Mouse (Mus musculus) urinary bladder, adult 2 months (tissue): ENCODE data around the gene Rusc2. TPM values are rescaled to one million over a fixed set of nuclear protein-coding genes. Genes with fewer than 3 reads are reported as not detected.
A peak's percentile ranks its signal among the peaks of the same experiment; 100 is the strongest.

Experiments
- DNase-seq: peaks from one replicate; pipeline ENCODE4 v3.0.0; 2022; ENCODE audit warnings: low spot score
- polyA plus RNA-seq: library from polyadenylated mRNA; depleted of rRNA; stranded (reverse); fragments of >200 nt; gene quantifications from 2 replicates; pipeline ENCODE4 v1.2.3, GENCODE M21; 2012; rRNA removed

The Rusc2 gene
- polyA plus RNA-seq, result 22.3 and 43.1 TPM in 2 replicates

DNA sequence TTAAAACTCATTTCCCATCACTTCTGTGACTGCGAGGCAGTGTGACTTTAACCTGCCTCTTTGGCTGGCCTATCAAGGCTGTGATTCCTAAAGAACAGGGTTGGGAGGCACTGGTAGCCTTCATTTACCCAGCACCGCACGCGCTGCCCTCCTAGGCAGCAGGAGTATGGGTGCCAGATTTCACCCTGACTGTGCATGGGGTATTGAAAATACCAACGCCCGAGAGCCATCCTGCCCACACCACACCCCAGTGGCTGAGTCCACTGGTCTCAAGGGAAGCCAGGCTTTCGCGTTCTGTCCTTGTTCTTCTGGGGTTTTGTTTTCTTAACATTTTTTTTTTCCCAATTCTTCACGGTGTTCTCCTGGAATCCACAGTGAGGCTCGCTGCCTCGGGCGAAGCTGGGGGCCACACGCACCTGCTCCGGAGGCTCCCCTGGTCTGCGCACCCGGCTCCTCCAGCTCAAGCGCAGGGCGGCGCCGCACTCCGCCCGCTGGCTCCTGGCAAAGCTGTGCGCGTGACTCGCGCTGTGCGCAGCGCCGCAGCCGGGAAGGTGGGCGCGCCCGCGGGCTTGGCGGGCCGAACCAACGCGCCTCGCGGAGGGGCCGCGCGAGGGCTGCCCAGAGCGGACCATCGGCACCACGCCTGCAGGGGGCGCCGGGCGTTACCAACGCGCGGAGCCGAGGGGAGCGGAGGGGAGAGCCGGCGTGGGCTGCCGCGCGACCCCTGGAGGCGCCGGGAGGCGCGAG lies at the start of gene Rusc2:
TSS of gene Rusc2 (plus strand) at position 572 of the 747 bp plus-strand sequence.
- peak; percentile 87 for DNase-seq

DNA sequence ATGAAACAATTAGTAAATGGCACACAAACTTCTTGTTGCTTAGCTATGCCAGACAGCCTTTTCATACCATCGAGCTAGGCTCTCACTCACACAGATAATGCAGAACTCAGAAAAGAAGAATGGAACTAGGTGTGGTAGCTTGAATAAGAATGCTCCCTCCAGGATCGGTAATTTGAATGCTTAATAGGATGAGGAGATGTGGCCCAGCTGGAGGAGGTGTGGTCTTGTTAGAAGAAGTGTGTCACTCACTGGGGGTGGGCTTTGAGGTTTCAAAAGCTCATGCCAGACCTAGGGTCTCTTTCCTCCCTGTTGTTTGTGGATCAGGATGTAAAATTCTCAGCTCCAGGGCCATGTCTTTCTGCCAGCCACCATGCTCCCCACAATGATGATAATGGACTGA lies 47.0 kb upstream of the Rusc2 start:
- DNase-seq, result no peak

DNA sequence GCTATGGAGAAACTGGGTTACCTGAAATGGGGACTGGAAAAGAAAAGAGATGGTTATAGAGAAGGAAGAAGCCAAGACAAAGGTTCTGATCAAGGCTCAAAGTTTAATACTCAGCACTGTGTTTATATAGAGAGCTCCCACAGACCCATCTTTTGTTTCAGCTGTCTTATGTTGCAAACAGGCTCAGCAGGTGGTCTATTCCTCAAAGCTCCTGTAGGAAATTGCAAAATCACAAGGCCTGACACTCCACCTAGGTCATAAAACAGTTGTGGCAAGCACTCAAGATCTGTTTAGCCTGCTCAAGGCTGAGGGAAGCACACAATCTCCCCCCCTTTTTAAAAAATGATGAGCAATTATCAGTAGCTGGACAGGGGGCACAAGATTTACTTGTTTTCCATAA lies 45.6 kb upstream of the Rusc2 start:
- no peak for DNase-seq

DNA sequence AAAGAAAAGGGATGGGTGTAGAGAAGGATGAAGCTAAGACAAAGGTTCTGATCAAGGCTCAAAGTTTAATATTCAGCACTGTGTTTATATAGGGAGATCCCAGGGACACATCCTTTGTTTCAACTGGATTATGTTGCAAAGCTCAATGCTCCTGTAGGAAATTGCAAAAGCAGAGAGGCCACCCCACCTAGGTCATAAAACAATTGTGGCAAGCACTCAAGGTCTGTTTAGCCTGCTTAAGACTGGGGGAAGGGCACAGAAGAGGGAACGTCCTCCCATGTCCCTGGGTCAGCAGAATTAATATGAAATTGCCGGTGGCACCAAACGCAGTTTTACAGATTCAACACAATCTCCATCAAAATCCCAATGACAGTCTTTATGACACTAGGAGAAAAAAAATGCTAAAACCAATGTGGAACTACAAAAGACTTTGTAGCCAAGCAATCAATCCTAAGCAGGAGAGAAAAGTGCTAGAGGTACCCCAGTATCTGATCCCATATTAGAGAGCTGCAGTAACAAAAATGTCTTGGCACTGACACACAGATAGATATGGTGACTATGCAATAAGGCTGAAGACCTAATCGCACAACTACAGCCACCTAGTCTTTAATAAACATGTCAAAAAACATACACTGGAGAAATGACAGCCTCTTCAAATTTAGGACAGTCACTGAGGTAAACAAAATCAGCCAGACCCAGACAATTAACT lies 41.5 kb upstream of the Rusc2 start:
- no peak for DNase-seq

DNA sequence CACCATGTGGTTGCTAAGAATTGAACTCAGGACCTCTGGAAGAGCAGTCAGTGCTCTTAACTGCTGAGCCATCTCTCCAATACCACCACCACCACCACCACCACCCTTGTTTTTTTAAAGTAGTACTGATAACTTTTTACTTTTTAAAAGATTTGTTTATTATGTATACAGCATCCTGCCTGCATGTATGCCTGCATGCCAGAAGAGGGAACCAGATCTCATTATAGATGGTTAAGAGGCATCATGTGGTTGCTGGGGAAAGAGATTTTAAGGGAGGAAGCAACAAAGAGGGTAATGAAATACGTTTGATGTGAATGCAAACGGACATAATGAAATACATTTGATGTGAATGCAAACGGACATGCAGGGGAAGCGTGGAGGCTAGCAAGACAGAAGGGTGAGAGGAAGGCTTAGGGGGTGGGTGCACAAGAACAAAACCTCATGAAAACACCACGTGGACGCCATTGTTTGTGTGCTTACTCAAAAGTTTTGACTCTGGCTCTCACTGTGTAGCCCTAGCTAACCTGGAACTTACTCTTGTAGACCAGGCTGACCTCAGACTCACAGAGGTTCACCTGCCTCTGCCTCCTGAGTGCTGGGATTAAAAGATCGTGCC lies 40.4 kb upstream of the Rusc2 start:
- DNase-seq, result no peak

DNA sequence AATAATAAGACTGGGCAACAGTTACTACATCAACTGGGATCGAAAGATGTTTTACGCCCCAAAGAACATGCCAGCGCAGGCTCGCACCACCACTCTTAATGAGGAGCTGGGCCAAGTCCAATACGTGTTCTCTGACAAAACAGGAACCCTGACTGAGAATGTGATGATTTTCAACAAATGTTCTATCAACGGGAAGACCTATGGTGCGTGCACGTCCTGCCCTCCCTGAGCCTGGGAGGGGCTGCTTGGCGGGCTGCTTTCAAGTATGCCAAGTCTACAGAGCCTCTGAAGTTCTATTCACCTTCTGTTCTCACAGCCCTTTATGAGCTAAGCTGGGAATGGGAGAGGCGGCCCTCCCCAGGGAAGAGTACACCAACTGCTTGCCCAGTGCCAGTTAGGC lies 39.3 kb upstream of the Rusc2 start:
- DNase-seq, result no peak

DNA sequence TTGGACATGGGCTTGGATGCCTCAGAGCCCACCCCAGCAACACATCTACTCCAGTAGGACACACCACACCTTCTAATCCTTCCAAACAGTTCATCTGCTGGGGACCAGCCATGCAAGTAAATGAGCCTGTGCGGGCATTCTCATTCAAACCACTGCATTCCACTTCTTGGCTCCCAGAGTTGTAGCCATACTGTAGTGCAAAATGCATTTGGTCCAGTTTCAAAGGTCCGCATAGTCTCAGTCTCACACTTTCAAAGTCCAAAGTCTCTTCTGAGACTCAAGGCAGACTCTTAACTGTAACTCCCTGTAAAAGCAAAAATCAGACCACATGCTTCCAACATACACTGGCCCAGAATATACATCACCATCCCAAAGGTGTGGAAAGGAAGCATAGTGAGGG lies 36.8 kb upstream of the Rusc2 start:
- DNase-seq, result no peak

DNA sequence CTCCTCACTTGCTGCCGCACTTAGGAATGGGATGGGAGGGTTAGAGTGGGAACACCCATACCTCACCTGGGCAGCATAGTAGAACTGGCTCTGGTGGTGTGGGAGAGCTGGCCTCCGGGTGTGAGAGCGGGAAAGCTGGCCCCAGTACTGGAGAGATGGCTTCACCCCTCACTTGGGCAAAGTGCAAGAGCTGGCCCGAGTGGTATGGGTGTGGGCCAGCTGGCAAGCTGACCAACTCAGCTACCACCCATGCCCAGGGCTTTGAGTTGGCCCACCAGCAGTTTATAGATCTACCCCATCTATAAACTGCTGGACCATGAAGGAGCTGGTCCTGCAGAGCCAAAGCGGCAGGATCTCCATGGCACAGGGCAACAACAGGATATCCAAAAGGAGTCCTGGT lies 32.6 kb upstream of the Rusc2 start:
- no peak for DNase-seq

DNA sequence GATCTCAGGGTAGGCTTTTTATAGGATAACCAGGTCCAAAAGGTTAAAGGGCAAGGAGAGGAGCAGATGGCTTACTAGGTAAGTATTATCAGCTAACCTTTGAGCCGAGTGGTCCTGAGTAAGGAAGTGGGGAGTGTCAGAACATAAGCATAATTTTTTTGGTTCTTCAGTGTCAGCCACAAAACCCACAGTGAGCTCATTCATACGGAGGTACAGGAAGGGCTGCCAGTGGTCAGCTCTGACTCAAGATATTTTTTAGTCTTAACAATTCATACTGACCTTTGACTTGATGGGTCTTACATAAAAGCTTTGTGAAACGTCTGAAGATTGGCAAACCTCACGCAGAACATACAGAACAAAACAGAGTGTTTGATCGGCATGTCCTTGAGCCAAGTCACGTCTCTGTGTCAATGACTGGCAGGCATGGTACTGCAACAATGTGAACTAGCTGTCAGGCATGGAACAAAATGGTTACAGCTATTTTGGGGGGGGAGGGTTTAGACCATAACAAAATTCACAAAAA lies 31.7 kb upstream of the Rusc2 start:
- DNase-seq, result no peak

DNA sequence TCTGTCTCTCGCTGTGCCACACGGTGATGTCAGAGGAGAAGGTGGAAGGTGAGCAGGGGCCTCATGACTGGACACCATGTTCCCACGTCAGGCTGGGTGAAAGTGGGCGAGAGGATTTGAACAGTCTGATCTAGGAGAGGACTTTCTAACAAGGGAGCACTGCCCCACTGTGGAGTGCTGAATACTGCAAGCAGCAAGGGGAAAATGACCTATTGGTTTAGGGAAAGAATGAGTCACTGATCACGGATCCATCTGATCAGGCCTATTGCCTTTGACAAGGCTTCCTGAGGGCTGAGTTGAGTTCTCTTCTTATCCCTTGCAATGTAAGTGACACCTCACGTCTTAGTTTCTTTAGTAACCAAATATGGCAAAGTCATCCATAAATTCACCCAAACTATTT lies 28.1 kb upstream of the Rusc2 start:
- no peak for DNase-seq

DNA sequence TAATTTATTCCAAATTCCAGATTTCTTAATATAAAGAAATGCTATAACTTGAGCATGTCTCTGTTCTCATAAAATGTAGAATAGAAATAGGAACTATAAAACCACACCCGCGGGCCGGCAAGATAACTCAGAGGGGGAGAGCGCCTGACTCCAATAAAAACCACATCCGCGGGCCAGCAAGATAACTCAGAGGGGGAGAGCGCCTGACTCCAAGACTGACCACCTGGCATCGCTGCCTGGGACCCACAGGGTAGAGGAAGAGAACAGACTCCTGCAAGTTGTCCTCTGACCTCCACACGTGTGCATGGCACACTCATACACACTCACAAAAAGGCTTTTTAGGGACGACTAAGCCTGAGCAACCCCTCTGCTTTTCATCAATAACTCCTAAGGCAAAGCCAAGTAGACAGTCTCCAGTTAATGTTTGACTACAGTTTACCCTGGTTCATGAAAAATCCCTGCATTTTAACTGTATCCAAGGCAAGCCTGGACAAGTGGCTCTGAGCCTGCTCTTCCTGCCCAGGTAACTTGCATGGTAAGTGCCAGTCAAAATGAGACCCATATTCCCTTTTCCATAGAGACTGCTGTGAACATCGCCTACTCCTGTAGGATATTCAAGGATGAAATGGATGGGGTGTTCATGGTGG lies 16.7 kb upstream of the Rusc2 start:
- DNase-seq, result no peak

DNA sequence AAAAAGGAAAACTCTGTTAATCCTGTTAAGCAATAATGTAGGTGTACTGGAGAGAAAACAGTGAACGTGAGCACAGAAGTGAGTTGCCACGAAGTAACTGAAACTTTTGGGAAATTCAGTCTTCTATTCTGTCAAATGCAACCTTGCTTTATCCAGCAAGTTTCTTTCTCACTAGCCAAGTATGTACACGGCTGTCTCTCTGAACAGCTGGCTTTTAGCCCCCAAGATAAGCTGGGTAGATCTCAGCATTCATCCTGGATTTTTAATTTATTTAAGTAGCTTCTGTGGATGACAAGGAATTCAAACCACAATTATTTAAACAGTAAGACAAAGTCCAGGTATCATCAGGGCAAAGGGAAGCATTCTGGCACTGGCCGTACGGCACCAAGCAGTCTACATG lies 14.5 kb upstream of the Rusc2 start:
- DNase-seq, result no peak

DNA sequence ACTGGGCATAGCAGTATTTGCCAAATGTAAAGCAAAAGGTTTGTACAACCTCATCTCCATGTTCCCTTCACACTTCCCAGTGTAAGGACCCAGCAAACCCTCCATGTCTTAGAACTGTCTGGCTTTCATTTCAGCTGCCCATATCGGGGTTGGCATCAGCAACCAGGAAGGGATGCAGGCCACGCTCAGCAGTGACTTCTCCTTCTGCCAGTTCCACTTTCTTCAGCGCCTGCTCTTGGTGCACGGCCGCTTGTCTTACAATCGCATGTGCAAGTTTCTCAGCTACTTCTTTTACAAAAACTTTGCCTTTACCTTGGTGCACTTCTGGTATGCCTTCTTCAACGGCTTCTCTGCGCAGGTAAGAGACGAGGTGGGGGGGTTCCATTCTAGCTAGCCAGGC lies 14.0 kb upstream of the Rusc2 start:
- DNase-seq, result no peak

DNA sequence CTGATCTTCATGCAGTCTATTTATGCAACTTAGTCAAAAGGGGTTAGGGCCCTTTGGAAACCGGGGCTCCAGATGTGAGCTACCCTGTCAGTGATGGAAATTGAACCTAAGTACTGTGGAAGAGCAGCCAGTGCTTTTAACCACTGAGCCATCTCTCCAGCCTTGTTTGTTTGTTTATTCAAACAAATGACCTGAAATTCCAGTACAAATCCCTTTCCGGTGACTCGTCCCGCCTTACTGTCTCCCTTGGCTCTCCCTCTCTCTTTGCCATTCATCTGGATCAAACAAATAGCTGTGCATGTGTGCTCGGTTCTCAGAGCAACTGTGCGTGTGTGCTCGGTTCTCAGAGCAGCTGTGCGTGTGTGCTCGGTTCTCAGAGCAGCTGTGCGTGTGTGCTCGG lies 10.4 kb upstream of the Rusc2 start:
- DNase-seq, result no peak

DNA sequence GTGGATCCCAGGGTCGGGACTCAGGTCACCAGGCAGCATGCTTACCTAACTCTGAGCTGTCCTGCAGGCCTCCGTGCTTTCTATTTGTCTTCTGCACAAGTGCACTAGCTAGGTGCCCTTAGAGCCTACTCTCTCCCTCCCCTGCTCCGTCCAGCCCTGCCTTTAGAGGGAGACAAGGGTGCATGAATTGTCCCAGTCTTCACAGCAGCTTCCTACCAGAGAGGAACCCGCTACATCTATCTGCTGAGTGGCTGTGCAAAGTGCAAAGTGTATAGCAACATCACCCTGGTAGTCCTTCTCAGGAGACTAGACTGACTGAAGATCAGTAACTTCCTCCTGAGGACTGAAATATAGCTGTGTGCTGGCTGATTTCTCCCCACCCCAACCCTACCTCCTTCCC lies 9.6 kb upstream of the Rusc2 start:
- DNase-seq, result no peak

DNA sequence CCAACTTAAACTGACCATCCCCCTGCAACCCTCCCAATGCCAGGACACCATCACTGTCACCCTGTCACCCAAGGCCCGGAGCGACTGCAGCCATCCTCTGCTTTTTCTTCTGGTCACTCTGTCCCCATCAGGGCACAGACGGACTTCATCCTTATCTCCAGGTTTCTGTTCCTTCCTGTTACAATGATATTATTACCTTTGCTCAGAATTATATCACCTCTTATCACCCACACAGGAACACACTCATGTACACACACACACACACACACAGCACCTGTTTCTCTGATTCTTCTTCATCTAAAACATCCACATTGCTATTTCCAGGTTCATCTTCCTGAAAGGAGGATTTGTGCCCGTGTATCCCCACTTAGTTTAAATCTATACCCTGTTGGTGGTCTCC lies 7.5 kb upstream of the Rusc2 start:
- DNase-seq, result no peak

DNA sequence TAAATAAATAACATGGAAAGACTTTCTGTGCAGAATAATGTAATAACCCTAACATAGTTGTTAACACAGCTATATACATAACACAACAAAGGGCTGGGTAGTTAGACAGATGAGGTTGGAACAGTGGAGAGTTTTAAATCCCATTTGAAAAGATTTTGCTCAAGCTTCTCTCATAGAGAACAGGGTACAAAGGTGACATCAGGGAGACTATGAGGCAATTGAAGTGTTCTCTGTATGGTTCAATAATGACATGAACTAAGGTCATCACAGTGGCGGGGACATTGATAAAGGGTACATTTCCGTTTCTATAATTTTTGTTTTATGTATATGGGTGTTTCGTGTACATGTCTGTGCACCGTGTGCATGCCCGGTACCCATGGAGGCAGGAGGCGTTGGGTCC lies 2.2 kb upstream of the Rusc2 start:
- no peak for DNase-seq

DNA sequence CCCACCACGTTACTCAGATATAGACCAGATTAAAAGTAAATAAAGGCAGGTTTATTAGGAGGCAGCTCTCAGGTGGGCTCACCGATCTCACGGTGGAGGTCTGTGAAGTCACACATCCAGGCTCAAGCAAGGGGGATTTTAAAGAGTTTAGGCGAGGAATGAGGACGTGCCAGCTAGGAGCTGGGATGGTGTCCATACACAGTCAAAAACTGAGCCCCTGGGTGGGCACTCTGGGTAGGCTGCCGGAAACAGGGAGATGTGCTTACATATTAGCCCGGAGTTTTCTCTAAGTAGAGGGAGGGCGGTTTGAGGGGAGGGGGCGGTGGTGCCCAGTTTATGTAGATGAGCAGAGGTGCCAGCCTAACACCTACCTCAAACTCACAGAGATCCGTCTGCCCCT lies 828 bp upstream of the Rusc2 start:
- DNase-seq, result no peak

DNA sequence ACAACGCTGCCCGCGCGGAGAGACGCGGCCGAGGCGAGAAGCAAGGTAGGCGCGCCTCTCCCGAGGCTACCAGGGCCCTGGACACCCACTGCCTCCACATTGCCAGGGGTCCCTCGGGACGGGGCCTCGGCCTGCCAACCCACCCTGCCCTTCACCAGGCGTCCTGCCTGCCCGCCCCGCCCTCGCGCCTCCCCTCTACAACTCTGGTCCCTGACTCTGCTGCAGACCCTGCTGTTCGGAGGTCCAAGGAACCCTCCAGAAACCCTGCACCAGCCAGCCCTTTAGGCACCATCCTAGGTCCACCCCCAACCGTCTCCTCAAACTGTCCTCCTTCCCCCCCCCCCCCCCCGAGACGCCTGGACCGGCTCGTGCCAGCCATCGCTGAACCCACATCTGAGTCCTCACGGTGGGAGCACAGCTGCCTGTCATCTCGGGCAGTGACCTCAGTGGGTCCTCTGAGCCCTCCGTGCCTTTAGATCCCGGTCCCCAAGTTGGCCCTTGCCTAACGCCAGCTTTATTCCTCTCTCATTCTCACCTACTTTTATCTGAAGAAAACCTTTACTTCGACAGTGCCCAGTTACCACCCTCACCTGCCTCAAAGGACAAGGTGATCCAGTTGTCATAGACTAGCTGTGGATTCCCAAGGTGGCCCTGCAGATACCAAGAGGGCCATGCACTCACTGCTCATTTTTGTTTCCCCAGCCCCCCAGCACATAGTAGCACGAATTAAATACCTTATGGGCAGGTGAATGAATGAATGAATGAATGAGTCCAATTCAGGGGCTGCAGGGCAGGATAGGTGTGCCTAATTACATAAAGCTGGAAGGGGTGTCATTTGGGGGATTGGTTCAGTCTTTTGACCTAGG lies 609 bp downstream of the Rusc2 start:
- no peak for DNase-seq

DNA sequence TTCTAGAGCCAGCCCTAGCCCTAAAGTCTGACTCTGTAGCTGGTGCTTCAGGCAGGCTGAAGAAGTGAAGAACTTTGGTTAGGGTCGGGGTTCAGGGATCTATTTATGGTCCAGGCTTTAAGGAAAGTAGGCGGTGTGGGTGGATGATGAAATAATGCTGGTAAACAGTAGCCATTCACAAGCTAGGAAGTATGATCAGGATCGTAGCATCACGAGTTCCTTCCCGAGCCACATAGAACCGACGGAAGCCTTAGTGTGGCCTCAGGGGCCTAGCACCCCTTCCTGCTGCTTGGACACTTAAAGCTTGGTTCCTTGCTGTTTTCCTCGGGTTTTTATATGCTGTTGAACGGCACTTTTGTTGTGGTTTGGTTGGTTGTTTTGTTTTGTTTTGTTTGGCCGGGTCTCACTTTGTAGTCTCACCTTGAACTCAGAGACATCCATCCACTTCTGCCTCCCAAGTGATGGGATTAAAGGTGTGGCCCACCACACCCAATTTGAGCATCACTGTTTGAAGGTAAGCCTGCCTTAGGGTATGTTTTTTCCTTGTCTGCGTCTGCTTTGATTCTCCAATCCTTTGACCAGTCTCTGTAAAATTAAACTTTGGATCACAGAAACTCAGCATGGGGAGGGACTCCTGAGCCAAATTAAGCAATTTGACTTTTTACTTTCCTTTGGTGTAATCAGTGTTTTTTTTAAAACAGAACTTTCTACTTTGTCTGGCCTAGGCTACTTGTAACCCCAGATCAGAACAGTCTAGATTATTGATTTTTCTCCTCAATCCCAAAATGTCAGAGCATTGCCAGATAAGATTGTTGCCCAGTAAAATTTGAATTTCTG lies 1.7 kb downstream of the Rusc2 start:
- DNase-seq, result no peak

DNA sequence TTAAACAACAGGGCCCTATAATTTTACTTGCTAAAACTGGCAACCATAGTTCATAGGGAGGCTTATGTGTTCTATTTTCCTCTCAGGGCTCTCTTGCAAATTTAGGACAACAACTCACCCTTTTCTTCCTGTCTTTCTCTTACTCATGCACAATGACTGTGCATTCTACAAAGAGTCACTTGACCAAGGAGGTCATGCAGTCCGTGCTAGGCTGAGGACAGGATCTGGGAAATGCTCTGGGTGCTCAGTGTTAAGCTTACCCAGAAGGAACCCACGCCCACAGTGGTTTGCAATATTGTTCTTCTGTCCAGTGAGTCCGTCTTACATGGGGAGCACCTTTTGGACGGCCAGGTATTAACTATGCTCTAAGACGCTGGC lies 2.3 kb downstream of the Rusc2 start:
- DNase-seq, result no peak
